Mouse (Mus musculus) heart, postnatal 0 days (tissue): Measurements from ENCODE around the gene Tgoln1.

Source experiments
- CTCF ChIP-seq: IDR thresholded peaks from 2 replicates; pipeline ENCODE4 v1.5.1; 2016; ENCODE audit warnings: antibody characterized with exemption, control low read depth, low read depth
- EP300 ChIP-seq: IDR thresholded peaks from 2 replicates; pipeline ENCODE4 v1.6.1; 2016; ENCODE audit warnings: antibody characterized with exemption, low read depth

GRCm38 (mm10) chr6:72645364-72645763 lies 28.6 kb upstream of the Tgoln1 start:
- TF ChIP-seq EP300 (no peak), CTCF (no peak)
